Mouse (Mus musculus) v-Abl transformed pro-B cells (cell line): ENCODE measurements around the gene Gm13078.

Experiments used
- in situ Hi-C, 2 experiments: fragments of 400-800 bp; cut with MboI; formaldehyde crosslinking; loops; one replicate each; pipeline ENCODE4 v1.15.1; 2025; ENCODE audit not compliant: unreplicated experiment in 2 of 2

Gene Gm13078

GRCm38 (mm10) chr4:143719155-143719554, at the start of gene Gm13078:
Gene Gm13078, plus strand, starts transcription at chr4:143719455.
- in situ Hi-C loops, result no loop called here

GRCm38 (mm10) chr4:143702611-143703010, 16.6 kb upstream of the Gm13078 start, which contains the start of gene Gm13089:
Gene Gm13089, minus strand, starts transcription at chr4:143702711.
- in situ Hi-C loops, result no loop called here
